ENCODE assay signal across 11 mouse cellular contexts in the genomic region with DNA sequence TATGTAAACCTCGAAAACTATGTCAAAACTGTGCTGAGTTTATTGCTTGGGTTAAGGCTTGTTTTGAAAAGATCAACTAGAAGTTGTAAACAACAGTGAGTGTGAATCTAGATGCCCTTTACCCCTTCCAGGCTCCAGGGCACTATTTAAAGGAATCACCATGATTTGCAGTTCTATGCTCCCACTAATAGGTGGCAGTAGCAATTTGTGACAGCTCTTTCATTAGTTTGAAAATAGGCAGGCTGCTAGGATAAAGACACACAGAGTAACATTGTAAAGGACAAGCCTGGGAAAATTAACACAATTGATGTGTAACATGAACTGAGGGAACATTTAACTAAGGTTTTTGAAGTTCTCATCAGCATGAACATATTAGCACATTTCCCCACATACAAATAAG.
A peak's percentile ranks its signal among the peaks of the same experiment; 100 is the strongest.
DNase-seq lines count a peak whose midpoint lies in the region; ATAC-seq and TF ChIP-seq lines count a peak whose summit lies in the region.
"Had no signal": no experiment of that assay in that cellular context is flagged by ENCODE, and none has a peak within 500 bp of the region (broad histone marks: within the 10 kb centered on the region; RNA-seq: fewer than 3 reads in every experiment).

No protein-coding gene starts in this region.

- peak; percentile 68 for TF ChIP-seq CTCF in kidney, postnatal 0 days (IDR thresholded peaks at IDR 0.05; ENCODE audit: low read depth)

- H3K4me3 ChIP-seq in kidney, postnatal 0 days (replicated peaks; ENCODE audit: low read depth, low read length): no peak overlapping the region
- H3K4me3 ChIP-seq in forebrain, embryonic 13.5 days: no peak overlapping the region
- H3K4me3 ChIP-seq: limb, embryonic 12.5 days; neural tube, embryonic 12.5 days had no signal

- H3K27ac ChIP-seq in kidney, postnatal 0 days: no peak overlapping the region
- no peak overlapping the region for H3K27ac ChIP-seq in forebrain, embryonic 13.5 days
- H3K27ac ChIP-seq: limb, embryonic 12.5 days; neural tube, embryonic 12.5 days had no signal

- peak; percentile 74; the same call in 1 of the 2 replicates for ATAC-seq in cerebellum, adult (ENCODE audit: insufficient number of reproducible peaks, low FRiP score, low TSS enrichment)
- ATAC-seq in kidney, postnatal 0 days (replicated peaks; ENCODE audit: low FRiP score, low read depth): no peak
- peak; percentile 71 for ATAC-seq in forebrain, embryonic 13.5 days

- DNase-seq in cerebellum, adult 11-12 months: no peak
- peak; percentile 80 for DNase-seq in kidney, postnatal 0 days (ENCODE audit: low spot score)
- no peak for DNase-seq in kidney, adult 11 months
- peak; percentile 41 for DNase-seq in ES-CJ7 (ENCODE audit: low read depth, low spot score)
- no peak for DNase-seq in urinary bladder, postnatal 4 days (ENCODE audit: low spot score in 2 of 2)
- DNase-seq in left cerebral cortex, adult 8-10 months (ENCODE audit: low spot score in 2 of 2): no peak
- DNase-seq: adrenal gland, postnatal 10 days had no signal

- 23% methylated on average over 1 of the region's 1 CpGs for WGBS in kidney, postnatal 0 days
- WGBS in forebrain, embryonic 13.5 days: 10% methylated on average over 1 of the region's 1 CpGs

- no peaks in the 10 kb centered on the region for H3K36me3 ChIP-seq in kidney, postnatal 0 days (ENCODE audit: insufficient read depth, low read length)
- no peaks in the 10 kb centered on the region for H3K36me3 ChIP-seq in forebrain, embryonic 13.5 days (ENCODE audit: poor library complexity, severe bottlenecking)
- H3K36me3 ChIP-seq: limb, embryonic 12.5 days; neural tube, embryonic 12.5 days had no signal

- H3K27me3 ChIP-seq in kidney, postnatal 0 days (ENCODE audit: insufficient read depth, low read length): no peaks in the 10 kb centered on the region
- no peaks in the 10 kb centered on the region for H3K27me3 ChIP-seq in forebrain, embryonic 13.5 days
- H3K27me3 ChIP-seq: limb, embryonic 12.5 days; neural tube, embryonic 12.5 days had no signal

- H3K9ac ChIP-seq in kidney, postnatal 0 days (ENCODE audit: low read depth, low read length): no peak overlapping the region
- H3K9ac ChIP-seq in forebrain, embryonic 13.5 days: no peak overlapping the region
- H3K9ac ChIP-seq: limb, embryonic 12.5 days; neural tube, embryonic 12.5 days had no signal

- H3K4me2 ChIP-seq in kidney, postnatal 0 days (ENCODE audit: low read length): no peak overlapping the region
- no peak overlapping the region for H3K4me2 ChIP-seq in forebrain, embryonic 13.5 days
- H3K4me2 ChIP-seq: limb, embryonic 12.5 days; neural tube, embryonic 12.5 days had no signal

- no peaks in the 10 kb centered on the region for H3K4me1 ChIP-seq in kidney, postnatal 0 days (replicated peaks; ENCODE audit: insufficient read depth, low read length)
- peaks cover 6% of the 10 kb centered on the region for H3K4me1 ChIP-seq in forebrain, embryonic 13.5 days
- H3K4me1 ChIP-seq: limb, embryonic 12.5 days; neural tube, embryonic 12.5 days had no signal

- H3K9me3 ChIP-seq in kidney, postnatal 0 days (replicated peaks; ENCODE audit: low read length): no peaks in the 10 kb centered on the region
- H3K9me3 ChIP-seq in forebrain, embryonic 13.5 days (replicated peaks): no peaks in the 10 kb centered on the region
- H3K9me3 ChIP-seq: limb, embryonic 12.5 days; neural tube, embryonic 12.5 days had no signal

Comparison
In these comparisons a context has a peak if more than half of its experiments do, and no peak if none do; other contexts are left out.
1. DNase-seq: peak in kidney, postnatal 0 days (single experiment) and ES-CJ7 (single experiment); none in cerebellum, adult 11-12 months (single experiment), kidney, adult 11 months (single experiment), urinary bladder, postnatal 4 days (0 of 2) and left cerebral cortex, adult 8-10 months (0 of 2).